Mouse (Mus musculus): ENCODE data around the gene Rhou. TPM values are rescaled to one million over a fixed set of nuclear protein-coding genes. Genes with fewer than 3 reads are reported as not detected.
A peak's percentile ranks its signal among the peaks of the same experiment; 100 is the strongest.

Rhou gene
- total RNA-seq, 4 experiments from 2014 or later: 17.9 to 29.8 (median 26.8) TPM

DNA sequence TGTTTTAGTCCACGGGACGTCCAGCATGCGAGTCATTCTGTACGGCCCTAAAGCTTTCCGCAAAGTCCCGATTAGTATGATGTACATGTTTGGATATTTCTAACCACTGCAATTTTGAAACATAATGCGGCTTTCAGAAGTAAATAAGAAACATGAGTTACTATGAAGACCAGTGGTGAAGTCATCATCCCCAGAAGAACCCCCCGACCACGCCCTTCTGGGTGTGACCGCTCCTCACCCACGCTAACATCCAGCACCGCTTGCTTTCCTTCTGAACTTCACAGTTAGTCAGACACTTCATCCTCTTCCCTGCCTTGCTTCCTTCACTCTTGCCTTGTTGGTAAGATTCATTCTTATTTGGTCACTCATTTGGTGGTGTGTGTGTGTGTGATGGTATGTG lies 4.2 kb upstream of the Rhou start:
- DNase-seq (ENCODE audit: low spot score in 2 of 2): no peak

DNA sequence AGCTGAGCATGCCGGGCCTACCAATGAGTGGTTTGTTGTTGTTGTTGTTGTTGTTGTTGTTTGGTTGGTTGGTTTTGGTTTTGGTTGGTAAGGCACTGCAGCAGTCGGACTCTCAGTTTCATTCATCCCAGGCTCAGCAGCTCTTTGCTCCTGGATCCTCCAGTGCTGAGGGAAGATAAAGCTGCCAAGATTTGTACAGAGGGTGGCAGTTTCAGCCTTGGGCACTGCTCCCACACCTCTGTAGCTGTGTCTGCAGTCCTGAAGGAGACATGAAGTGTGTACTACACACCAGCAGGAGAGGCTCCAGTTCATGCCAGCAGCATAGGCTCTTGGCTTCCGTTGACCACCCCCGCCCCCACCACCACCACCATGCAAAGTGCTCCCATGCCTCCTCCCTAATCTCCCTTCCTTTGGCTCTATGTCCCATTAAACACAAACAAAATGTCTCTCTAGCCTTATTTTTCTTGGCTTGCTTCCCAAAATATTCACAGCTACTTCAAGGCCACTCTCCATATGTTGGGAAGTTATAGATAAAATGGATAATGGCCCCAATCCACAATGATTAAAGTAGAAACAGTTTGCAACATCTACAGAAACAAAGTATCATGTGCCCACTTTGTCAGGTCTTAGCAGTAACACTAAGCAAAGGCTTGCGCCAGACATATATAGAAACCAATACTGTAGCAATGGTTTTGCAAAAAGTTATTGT lies 2.2 kb upstream of the Rhou start:
- DNase-seq (ENCODE audit: low spot score in 2 of 2): no peak

DNA sequence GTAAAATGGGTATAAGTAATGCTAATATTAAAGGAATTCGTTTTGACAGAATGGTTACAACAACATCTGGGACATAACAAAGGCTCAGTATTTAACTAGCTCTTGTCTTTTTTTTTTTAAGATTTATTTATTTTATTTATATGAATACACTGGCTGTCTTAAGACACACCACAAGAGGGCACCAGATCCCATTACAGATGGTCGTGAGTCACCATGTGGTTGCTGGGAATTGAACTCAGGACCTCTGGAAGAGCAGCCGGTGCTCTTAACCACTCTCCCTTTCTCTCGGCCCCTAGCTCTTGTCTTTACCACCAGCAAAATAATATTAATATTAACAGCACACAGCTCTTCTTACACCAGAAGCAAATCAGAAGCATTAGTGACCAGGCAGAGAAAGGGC lies 1.1 kb upstream of the Rhou start:
- DNase-seq (ENCODE audit: low spot score in 2 of 2): no peak

DNA sequence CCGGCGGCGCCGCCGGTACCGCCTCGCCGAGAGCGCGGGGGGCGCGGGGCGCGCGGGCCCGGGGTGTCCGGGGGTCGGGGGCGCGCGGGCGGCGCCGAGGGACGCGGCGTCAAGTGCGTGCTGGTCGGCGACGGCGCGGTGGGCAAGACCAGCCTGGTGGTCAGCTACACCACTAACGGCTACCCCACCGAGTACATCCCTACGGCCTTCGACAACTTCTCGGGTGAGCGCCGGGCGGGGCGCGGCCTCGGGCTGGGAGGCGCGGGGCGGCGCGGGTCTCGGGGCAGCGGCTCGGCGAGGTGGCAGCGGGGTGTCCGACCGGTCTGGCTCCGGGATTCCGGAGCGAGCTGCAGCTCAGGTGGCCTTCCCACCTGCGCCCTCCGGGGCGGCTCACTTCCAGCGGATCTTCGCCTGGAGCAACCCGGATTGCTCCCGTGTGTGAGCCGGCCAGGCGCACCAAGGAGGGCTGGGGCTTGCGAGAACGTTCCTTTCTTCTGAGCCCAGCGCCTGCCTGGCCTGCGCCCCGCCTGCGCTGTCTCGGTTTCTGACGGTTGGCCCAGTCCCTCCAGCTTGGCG lies 353 bp downstream of the Rhou start:
- peak; percentile 12 to 33 for DNase-seq (ENCODE audit: low spot score in 2 of 2)

DNA sequence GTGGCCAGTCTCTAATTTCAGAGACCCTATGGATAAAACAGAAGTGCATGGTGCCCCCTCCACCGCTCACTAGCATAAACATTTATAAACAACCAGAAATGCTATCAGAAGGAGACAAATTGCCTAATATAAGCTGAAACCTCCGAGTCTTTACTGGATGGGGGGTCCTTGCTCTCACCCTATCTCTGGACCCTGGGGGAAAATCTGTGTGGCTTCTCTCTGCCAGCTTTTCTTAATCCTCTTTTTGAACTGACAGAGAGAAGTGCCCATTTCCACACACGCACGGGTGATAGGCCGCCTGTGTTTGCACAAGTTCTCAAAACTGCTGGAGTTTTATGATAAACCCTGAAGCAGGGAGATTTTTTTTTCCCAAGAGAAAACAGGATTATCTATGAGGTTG lies 1.0 kb downstream of the Rhou start:
- DNase-seq (ENCODE audit: low spot score in 2 of 2): no peak

DNA sequence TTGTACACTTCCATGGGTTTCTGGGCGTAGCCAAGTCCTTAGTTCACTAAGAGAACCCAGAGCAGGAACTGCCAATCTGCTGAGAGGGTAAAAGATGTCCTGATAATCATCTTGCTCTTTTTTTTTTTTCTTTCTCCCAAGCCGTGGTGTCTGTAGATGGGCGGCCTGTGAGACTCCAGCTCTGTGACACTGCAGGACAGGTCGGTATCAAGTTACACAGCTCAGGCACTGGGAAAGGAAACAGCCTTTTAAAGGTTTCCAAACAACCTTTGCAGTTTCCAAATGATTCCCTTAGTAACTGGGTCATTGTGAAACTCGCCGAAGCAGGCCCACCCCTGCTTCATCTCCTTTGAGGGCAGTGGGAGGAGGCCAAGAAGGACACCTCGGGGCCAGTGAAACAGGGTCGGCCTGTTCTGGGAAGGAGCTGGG lies 1.6 kb downstream of the Rhou start:
- DNase-seq (ENCODE audit: low spot score in 2 of 2): no peak

DNA sequence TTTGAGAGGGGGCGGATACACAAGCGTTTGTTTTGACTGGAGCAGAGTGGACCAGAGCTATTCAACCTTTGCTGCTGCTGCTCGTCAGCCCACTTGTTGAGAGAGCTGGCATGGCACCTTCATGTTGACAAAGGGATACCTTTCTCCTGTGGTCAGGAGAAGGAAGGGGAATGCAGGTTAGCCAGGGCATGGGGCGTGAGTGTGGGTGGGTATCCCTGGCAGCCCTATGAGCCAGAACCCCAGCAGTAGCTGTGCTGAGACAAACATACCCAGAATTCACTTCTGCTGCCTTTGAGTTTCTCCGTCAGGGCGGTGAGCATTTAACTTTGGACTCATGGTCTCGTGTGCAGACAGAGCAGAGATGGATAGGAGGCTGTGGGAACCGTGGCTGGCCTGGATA lies 4.1 kb downstream of the Rhou start:
- no peak for DNase-seq (ENCODE audit: low spot score in 2 of 2)

DNA sequence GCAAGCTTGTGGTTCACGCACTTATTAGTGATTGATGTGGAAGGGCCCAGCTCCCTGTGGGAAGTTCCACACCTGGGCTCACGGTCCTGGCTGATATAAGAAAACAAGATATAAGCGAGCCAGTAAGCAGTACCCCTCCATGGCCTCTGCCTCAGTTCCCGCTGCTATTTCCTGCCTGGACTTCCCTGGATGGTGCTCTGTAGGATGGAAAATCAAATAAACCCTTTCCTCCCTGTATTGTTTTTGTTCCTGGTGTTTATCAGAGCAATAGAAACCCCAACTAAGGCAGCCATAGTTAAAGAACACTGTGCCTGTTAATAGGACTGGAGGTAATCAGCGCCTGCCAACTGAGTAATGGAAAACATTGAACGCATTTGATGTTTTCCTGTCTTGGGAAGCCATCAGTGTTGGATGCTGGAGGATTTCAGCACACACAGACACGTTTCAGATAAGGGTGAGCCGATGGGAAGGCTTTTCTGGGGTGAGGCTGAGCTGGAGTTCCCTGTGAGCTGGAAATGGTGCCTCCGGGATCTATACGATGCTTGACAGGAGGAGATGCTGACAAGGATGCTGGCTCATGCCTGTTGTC lies 5.8 kb downstream of the Rhou start:
- no peak for DNase-seq (ENCODE audit: low spot score in 2 of 2)

DNA sequence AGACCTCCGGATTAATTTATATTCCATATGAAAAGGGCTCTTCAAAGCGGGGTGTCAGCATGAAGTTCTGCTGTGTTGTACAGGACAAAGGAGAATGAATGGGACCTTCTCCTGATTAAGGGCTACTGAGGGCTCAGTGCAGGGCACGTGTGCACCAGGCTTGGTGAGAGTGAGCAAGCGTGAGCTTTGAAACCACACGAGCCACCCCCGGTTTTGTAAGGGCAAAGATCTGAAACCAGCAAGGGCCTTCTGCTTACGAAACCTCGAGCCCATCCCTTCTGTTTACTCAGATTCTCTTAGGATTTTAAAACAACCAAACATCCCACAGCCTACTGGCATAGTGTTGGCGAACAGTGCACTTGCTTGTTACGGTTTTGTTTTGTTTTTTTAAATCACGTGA lies 7.8 kb downstream of the Rhou start:
- DNase-seq (ENCODE audit: low spot score in 2 of 2): no peak

DNA sequence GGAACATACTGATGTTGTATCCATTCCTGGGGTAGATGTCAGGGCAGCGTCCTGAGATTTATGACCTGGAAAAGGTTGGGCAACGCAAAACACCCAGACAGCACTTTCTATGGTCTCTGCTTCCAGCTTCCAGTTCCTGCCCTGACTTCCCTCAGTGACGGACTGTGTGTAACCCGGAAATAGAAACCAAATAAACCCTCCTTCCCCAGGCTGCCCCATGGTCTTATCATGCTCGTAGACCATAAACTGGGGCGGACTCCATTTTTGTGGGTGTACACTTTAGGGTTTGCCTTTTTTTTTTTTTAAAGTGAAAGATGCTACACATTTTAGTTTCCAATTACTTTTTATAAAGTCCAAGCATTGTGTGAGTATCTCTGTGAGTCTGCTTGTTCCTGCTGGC lies 11.9 kb downstream of the Rhou start:
- DNase-seq (ENCODE audit: low spot score in 2 of 2): no peak

DNA sequence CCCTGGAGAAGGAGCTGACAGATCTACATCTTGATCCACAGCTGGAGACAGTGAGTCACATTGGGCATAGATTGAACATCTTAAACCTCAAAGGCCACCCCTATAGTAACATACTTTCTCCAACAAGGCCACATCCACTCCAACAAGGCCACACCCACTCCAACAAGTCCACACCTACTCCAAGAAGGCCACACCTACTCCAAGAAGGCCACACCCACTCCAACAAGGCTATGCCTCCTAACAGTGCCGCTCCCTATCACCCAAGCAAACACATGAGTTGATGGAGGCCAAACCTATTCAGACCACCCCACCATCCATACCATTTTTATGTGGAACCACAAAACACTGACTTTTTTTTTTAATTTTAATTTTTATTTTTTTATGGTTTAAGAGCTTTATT lies 13.1 kb downstream of the Rhou start:
- no peak for DNase-seq (ENCODE audit: low spot score in 2 of 2)

DNA sequence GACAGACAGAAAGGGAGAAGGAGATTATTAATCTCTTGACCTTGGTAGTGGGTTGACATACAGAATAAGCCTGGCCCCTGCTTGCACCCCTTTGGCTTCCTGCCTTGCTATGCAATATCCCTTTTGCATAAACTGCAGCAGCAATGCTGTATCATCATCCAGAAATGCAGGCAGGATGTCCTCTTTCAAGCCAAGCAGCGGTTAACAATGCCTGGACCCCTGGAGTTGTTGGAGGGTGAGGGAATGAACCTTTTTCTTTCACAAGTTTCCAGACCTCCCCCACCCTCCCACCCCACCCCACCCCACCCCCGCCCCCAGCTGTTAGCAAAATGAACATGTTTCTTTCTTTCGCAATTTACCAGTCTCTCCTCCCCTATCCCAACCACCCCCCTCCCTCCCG lies 15.0 kb downstream of the Rhou start:
- no peak for DNase-seq (ENCODE audit: low spot score in 2 of 2)

DNA sequence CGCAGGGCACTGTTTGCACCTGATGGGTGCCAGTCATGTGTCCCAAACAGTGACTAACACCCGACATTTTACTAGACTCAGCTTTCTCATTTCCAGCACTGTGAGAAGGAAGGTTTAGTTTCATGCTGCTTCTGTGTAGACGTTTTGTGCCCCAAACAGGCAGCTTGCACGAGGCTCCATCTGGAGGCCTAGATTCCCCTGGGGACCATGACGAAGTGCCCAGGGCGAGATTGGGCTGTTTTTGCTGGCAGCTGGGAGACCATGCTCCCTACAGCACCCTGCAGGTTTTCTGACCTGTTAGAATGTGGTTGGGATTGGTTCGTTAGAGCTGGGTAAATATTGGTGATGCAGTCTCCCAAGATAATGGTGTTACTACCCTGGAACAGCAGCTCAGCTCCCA lies 17.0 kb downstream of the Rhou start:
- no peak for DNase-seq (ENCODE audit: low spot score in 2 of 2)

DNA sequence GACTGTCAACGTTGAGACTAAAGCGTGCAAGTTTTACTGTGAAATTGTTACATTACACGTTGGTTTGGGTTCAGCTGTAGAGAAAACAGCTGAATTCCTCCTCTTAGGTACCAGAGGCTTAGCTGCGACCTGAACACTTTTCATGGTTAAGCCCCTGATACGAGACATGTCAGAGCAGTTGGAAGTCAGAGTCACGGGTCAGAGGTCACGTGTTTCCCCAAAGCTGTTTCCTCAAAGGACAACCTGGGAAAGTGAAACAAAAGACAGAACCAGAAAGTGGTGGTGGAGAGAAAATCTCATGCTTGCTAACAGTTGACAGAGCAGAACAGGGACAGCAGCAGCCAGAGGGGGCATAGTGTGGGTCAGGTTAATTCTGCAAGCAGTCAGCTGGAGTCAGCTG lies 17.7 kb downstream of the Rhou start:
- no peak for DNase-seq (ENCODE audit: low spot score in 2 of 2)

DNA sequence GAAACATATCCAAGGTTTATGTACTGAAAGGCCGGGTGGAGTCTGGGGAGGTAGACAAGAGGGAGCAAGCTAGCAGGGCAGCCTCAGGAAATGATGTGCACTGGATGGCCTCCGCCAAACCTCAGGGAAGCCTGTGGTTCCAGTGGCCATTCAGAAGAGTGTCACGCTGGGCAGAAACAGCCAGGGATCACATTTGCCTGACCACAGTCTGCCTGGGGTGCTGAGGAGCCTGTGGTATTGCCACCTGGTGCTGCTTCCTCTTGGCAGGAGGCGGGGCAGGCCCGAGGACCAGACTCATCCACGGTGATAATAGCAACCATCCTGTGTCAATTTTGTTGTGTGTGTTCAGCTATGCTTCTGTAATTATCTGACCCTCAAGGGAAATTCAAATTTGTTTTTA lies 18.9 kb downstream of the Rhou start:
- no peak for DNase-seq (ENCODE audit: low spot score in 2 of 2)

DNA sequence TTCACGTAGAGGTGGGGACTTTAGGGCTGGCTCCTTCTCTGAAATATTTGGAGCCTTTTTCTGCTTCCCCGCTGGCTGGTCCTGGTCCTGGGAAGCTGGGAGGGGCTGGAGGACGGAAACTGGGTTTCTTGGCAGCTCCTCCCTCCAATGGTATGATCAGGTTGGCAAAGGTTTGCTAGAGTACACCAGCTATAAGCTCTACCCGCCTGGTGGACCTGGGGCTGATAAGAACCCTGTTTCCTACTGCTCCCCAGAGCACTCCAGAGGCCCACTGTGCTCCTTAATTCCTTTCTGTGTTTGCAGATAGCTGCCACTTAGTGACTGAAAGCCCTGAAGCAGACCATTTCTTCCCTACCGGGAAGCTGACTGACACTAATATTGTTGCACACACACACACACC lies 21.9 kb downstream of the Rhou start:
- no peak for DNase-seq (ENCODE audit: low spot score in 2 of 2)

DNA sequence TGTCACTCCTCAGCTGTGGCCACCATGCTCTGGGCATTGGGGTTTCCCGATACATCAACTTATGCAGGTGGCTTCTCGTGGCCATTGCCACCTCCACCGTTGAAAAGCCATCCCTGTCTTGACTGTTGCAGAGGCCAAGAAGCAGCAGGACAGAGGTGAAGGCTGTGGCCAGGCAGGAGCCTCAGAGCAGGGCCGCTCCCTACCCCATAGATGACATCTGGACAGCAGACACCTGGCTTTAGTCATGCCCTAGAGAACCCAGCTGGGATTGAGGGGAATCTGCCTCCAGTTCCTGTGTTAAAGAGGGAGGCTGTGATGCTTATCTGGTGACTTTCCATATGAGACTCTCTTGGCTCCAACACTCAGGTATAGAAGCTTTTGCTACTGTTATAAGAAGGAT lies 24.7 kb downstream of the Rhou start:
- DNase-seq (ENCODE audit: low spot score in 2 of 2): no peak

DNA sequence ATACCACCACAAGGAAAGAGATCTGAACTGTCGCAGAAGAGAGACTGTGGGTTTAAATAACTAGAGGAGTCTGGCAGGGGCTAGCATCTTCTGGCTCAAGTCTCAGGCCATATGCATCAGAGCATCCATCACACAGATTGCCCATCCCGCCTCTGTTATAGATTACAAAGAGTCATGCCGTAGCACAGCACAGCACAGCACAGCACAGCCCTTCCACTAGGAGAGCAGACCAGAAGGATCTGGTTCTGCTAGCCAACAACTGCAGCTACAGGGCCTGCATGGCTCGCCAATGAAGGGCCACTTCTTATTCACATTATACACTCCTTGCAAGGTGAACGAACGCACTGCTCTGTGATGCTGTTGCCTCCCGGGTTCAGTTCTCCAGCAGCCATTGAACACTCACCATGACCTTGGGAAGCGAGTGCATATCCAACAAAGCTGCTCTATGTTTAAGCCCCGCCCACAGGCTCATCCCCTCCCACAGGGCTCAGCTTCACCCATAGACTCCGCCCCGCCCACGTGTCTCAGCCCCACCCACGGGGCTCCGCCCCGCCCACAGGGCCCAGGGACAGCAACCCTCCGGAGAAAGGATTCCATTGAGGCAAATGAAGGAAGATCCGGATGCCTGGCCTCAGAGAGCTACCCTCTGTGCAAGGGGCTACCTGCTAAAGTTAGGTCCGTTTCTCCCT lies 28.5 kb downstream of the Rhou start:
- no peak for DNase-seq (ENCODE audit: low spot score in 2 of 2)

DNA sequence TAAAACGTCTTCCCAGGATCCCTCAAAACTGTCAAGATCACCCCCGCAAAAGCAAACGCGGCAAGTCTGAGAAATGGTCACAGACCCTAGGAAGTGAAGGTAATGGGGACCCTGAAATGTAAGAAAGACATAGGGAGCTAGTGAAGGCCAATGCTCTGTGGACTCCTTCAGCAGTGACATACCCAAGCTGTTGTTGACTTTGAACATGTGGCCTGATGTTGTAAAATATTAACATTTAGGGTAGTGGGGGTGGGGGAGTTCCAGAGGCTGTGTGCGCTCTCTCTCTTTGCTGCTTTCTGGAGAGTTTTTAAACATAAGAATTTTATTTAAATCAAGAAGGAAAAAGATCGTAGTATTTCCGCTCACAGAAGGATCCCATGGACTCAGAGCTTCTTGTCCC lies 29.6 kb downstream of the Rhou start:
- no peak for DNase-seq (ENCODE audit: low spot score in 2 of 2)

DNA sequence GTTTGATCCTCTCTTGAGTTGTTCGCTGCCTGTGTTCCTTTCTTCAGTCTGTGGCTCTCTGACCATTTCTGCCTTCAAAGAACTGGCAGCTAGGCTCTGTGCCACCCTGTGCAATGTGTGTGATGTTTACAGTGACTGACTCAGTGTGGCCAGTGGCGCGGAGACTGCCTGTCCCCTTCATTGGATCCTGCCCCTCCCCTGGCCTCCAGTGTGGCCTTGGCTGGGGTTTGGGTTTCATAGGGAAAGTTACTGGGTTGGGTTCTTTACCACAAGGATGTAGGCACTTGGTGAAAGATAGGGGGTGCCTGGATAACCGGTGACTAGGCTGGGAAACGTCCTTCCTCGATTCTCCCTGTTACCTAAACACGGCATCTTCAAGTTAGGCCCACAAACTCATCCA lies 31.1 kb downstream of the Rhou start:
- DNase-seq (ENCODE audit: low spot score in 2 of 2): no peak

DNA sequence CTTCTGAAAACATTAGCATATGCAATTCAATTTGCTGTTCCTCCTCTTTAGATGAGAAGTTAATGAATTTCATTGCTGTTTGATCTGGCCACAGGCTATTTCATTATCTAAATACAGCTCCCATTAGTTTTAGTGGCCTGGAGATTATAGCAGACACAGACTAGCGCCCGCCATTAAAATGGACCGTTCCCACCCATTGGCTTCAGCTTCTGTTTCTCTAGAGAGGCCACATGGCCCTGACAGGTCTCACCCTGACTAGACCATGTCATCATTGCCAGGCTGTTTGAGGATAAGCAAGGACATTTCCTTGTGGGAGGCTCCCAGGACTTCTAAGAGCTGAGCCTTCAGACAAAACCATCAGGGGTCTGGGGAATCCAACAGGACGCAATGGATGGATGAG lies 31.7 kb downstream of the Rhou start:
- DNase-seq (ENCODE audit: low spot score in 2 of 2): no peak

DNA sequence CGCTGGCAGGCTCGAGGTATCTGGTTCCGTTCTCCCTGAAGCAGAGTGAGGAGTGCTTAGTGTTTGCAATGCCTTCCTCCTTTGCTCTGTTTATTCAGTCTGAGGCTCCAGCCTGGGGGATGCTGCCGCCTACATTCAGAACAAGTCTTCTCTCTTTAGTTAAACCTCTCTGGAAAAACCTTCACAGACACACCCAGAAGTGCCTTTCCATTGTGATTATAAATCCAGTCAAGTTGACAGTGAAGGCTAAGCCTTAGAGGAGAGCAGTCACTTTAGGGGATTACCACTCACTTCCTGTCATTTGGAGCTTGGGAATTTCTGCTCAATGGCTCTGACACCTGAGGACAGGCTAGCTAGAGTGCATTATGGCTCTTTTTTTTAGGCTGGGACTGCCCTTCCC lies 34.1 kb downstream of the Rhou start:
- DNase-seq (ENCODE audit: low spot score in 2 of 2): no peak

Data from gastrocnemius, adult 8-10 months (tissue).